Mouse (Mus musculus): ENCODE measurements around the gene Gm49325. TPM values are rescaled to one million over a fixed set of nuclear protein-coding genes. Genes with fewer than 3 reads are reported as not detected.

Gene Gm49325
- polyA plus RNA-seq, 1 experiment = 8.8 TPM

- H3K79me2 ChIP-seq (ENCODE audit: control insufficient read depth, insufficient read depth) = peaks cover 80% of the 10 kb centered on the region
- H3ac ChIP-seq (ENCODE audit: control insufficient read depth, insufficient read length) = no peak overlapping the region
- H3K4me3 ChIP-seq = no peak overlapping the region
- H3K36me3 ChIP-seq (ENCODE audit: control insufficient read depth, insufficient read depth) = peaks cover 21% of the 10 kb centered on the region
- H3K4me2 ChIP-seq (ENCODE audit: low read depth) = no peak overlapping the region
- TF ChIP-seq CEBPB (IDR thresholded peaks at IDR 0.05; ENCODE audit: insufficient read depth, poor library complexity, severe bottlenecking) (no peak), TCF12 (IDR thresholded peaks at IDR 0.05; ENCODE audit: insufficient read depth, poor library complexity, severe bottlenecking) (no peak)
- H3K27me3 ChIP-seq (ENCODE audit: control insufficient read depth, insufficient read depth, insufficient read length) = no peaks in the 10 kb centered on the region
Measured at GRCm38 (mm10) chr10:77587091-77587775, 18.8 kb upstream of the Gm49325 start.

- peaks cover 72% of the 10 kb centered on the region for H3K79me2 ChIP-seq (ENCODE audit: control insufficient read depth, insufficient read depth)
- no peak overlapping the region for H3K4me2 ChIP-seq (ENCODE audit: low read depth)
- H3K4me3 ChIP-seq = no peak overlapping the region
- no peak overlapping the region for H3ac ChIP-seq (ENCODE audit: control insufficient read depth, insufficient read length)
- TF ChIP-seq SRF (IDR thresholded peaks at IDR 0.05; ENCODE audit: control insufficient read depth, insufficient read length, low read depth) = no peak
- TF ChIP-seq POLR2AphosphoS2 (IDR thresholded peaks at IDR 0.05; ENCODE audit: insufficient read length, low read depth) = no peak
- no peak for TF ChIP-seq E2F4 (IDR thresholded peaks at IDR 0.05; ENCODE audit: insufficient read depth)
- TF ChIP-seq USF1 (IDR thresholded peaks at IDR 0.05; ENCODE audit: low read depth) = no peak
- no peak for TF ChIP-seq MYOD1 (IDR thresholded peaks at IDR 0.05; ENCODE audit: control insufficient read depth in 1 of 3, insufficient read length in 2 of 3, low read depth in 2 of 3)
- no peak for TF ChIP-seq REST (IDR thresholded peaks at IDR 0.05; ENCODE audit: insufficient read depth, insufficient read length)
- no peak for TF ChIP-seq CEBPB (IDR thresholded peaks at IDR 0.05; ENCODE audit: insufficient read depth, poor library complexity, severe bottlenecking)
- no peak for TF ChIP-seq POLR2A (IDR thresholded peaks at IDR 0.05; ENCODE audit: insufficient read length, low read depth)
- no peak for TF ChIP-seq MAX (IDR thresholded peaks at IDR 0.05; ENCODE audit: low read depth)
- TF ChIP-seq TCF12 (IDR thresholded peaks at IDR 0.05; ENCODE audit: insufficient read depth, poor library complexity, severe bottlenecking) = no peak
- TF ChIP-seq TCF3 (IDR thresholded peaks at IDR 0.05; ENCODE audit: insufficient read length, low read depth) = no peak
- TF ChIP-seq MYOG (IDR thresholded peaks at IDR 0.05; ENCODE audit: control insufficient read depth in 1 of 3, insufficient read depth in 1 of 3, insufficient read length in 2 of 3, low read depth in 2 of 3) = no peak
- H3K36me3 ChIP-seq (ENCODE audit: control insufficient read depth, insufficient read depth) = peaks cover 26% of the 10 kb centered on the region
- no peaks in the 10 kb centered on the region for H3K27me3 ChIP-seq (ENCODE audit: control insufficient read depth, insufficient read depth, insufficient read length)
Measured at GRCm38 (mm10) chr10:77588036-77588435, 18.0 kb upstream of the Gm49325 start.

GRCm38 (mm10) chr10:77589117-77589516 lies 16.9 kb upstream of the Gm49325 start:
- Histone ChIP-seq H3K36me3 (ENCODE audit: control insufficient read depth, insufficient read depth) (peaks cover 36% of the 10 kb centered on the region), H3K4me2 (ENCODE audit: low read depth) (no peak overlapping the region), H3K4me3 (no peak overlapping the region), H3ac (ENCODE audit: control insufficient read depth, insufficient read length) (no peak overlapping the region), H3K79me2 (ENCODE audit: control insufficient read depth, insufficient read depth) (peaks cover 67% of the 10 kb centered on the region), H3K27me3 (ENCODE audit: control insufficient read depth, insufficient read depth, insufficient read length) (no peaks in the 10 kb centered on the region)
- no peak for TF ChIP-seq REST (IDR thresholded peaks at IDR 0.05; ENCODE audit: insufficient read depth, insufficient read length)
- no peak for TF ChIP-seq E2F4 (IDR thresholded peaks at IDR 0.05; ENCODE audit: insufficient read depth)
- no peak for TF ChIP-seq MYOD1 (IDR thresholded peaks at IDR 0.05; ENCODE audit: control insufficient read depth in 1 of 3, insufficient read length in 2 of 3, low read depth in 2 of 3)
- no peak for TF ChIP-seq TCF12 (IDR thresholded peaks at IDR 0.05; ENCODE audit: insufficient read depth, poor library complexity, severe bottlenecking)
- no peak for TF ChIP-seq MYOG (IDR thresholded peaks at IDR 0.05; ENCODE audit: control insufficient read depth in 1 of 3, insufficient read depth in 1 of 3, insufficient read length in 2 of 3, low read depth in 2 of 3)
- no peak for TF ChIP-seq USF1 (IDR thresholded peaks at IDR 0.05; ENCODE audit: low read depth)
- TF ChIP-seq CEBPB (IDR thresholded peaks at IDR 0.05; ENCODE audit: insufficient read depth, poor library complexity, severe bottlenecking) = no peak
- no peak for TF ChIP-seq POLR2A (IDR thresholded peaks at IDR 0.05; ENCODE audit: insufficient read length, low read depth)
- no peak for TF ChIP-seq POLR2AphosphoS2 (IDR thresholded peaks at IDR 0.05; ENCODE audit: insufficient read length, low read depth)
- TF ChIP-seq TCF3 (IDR thresholded peaks at IDR 0.05; ENCODE audit: insufficient read length, low read depth) = no peak
- TF ChIP-seq MAX (IDR thresholded peaks at IDR 0.05; ENCODE audit: low read depth) = no peak
- no peak for TF ChIP-seq SRF (IDR thresholded peaks at IDR 0.05; ENCODE audit: control insufficient read depth, insufficient read length, low read depth)

GRCm38 (mm10) chr10:77589749-77590148 lies 16.2 kb upstream of the Gm49325 start:
- no peak for TF ChIP-seq TCF3 (IDR thresholded peaks at IDR 0.05; ENCODE audit: insufficient read length, low read depth)
- no peak for TF ChIP-seq POLR2AphosphoS2 (IDR thresholded peaks at IDR 0.05; ENCODE audit: insufficient read length, low read depth)
- TF ChIP-seq SRF (IDR thresholded peaks at IDR 0.05; ENCODE audit: control insufficient read depth, insufficient read length, low read depth) = no peak
- TF ChIP-seq MAX (IDR thresholded peaks at IDR 0.05; ENCODE audit: low read depth) = no peak
- no peak for TF ChIP-seq TCF12 (IDR thresholded peaks at IDR 0.05; ENCODE audit: insufficient read depth, poor library complexity, severe bottlenecking)
- no peak for TF ChIP-seq MYOD1 (IDR thresholded peaks at IDR 0.05; ENCODE audit: control insufficient read depth in 1 of 3, insufficient read length in 2 of 3, low read depth in 2 of 3)
- no peak for TF ChIP-seq POLR2A (IDR thresholded peaks at IDR 0.05; ENCODE audit: insufficient read length, low read depth)
- no peak for TF ChIP-seq CEBPB (IDR thresholded peaks at IDR 0.05; ENCODE audit: insufficient read depth, poor library complexity, severe bottlenecking)
- no peak for TF ChIP-seq USF1 (IDR thresholded peaks at IDR 0.05; ENCODE audit: low read depth)
- TF ChIP-seq REST (IDR thresholded peaks at IDR 0.05; ENCODE audit: insufficient read depth, insufficient read length) = no peak
- TF ChIP-seq MYOG (IDR thresholded peaks at IDR 0.05; ENCODE audit: control insufficient read depth in 1 of 3, insufficient read depth in 1 of 3, insufficient read length in 2 of 3, low read depth in 2 of 3) = no peak
- no peak for TF ChIP-seq E2F4 (IDR thresholded peaks at IDR 0.05; ENCODE audit: insufficient read depth)
- Histone ChIP-seq H3K4me3 (no peak overlapping the region), H3K36me3 (ENCODE audit: control insufficient read depth, insufficient read depth) (peaks cover 42% of the 10 kb centered on the region), H3K79me2 (ENCODE audit: control insufficient read depth, insufficient read depth) (peaks cover 63% of the 10 kb centered on the region), H3K27me3 (ENCODE audit: control insufficient read depth, insufficient read depth, insufficient read length) (no peaks in the 10 kb centered on the region), H3ac (ENCODE audit: control insufficient read depth, insufficient read length) (no peak overlapping the region), H3K4me2 (ENCODE audit: low read depth) (no peak overlapping the region)
